In genomic region chr7:139666871-139667270, GRCm38 (mm10) we compare ENCODE assay signal across 31 mouse cellular contexts. TPM values are rescaled to one million over a fixed set of nuclear protein-coding genes. Genes with fewer than 3 reads are reported as not detected.
DNase-seq lines count a peak whose midpoint lies in the region; TF ChIP-seq lines count a peak whose summit lies in the region.
"Had no signal": no experiment of that assay in that cellular context is flagged by ENCODE, and none has a peak within 500 bp of the region (broad histone marks: within the 10 kb centered on the region; RNA-seq: fewer than 3 reads in every experiment).

No protein-coding gene starts in this region.

- DNase-seq in layer of hippocampus, adult 11-12 months (ENCODE audit: low spot score) = peak; percentile 26
- DNase-seq in layer of hippocampus, postnatal 10 days (ENCODE audit: low spot score in 2 of 2) = no peak
- peak; percentile 58 for DNase-seq in brain, adult 2 months (ENCODE audit: low read depth, low spot score)
- peak; percentile 76 for DNase-seq in brain, embryonic 14.5 days (ENCODE audit: low read depth)
- DNase-seq in layer of hippocampus, adult 9-11 months = peak; percentile 27
- DNase-seq in embryonic facial prominence, embryonic 10.5 days (ENCODE audit: low spot score) = no peak
- DNase-seq: adrenal gland, postnatal 36 days; B cell, adult 2 months; cerebellum, adult 11 months; cerebellum, adult 9-11 months; gastrocnemius, adult 2 months; heart, adult 2 months; heart, postnatal 4 days; kidney, adult 11 months; kidney, postnatal 14 days; retina, postnatal 1 day; right cerebral cortex, postnatal 14 days had no signal

- no peak overlapping the region for H3K4me3 ChIP-seq in embryonic facial prominence, embryonic 10.5 days
- H3K4me3 ChIP-seq: erythroblast, embryonic 14.5 days; gastrocnemius, adult 2 months; heart, adult 2 months; heart, embryonic 12.5 days; limb, embryonic 13.5 days; lung, embryonic 15.5 days; midbrain, embryonic 10.5 days; midbrain, embryonic 15.5 days; neural tube, embryonic 15.5 days had no signal

- WGBS in embryonic facial prominence, embryonic 10.5 days = 86% methylated on average over 8 of the region's 8 CpGs

- H3K4me1 ChIP-seq in embryonic facial prominence, embryonic 10.5 days = no peaks in the 10 kb centered on the region
- H3K4me1 ChIP-seq: heart, embryonic 12.5 days; limb, embryonic 13.5 days; lung, embryonic 15.5 days; midbrain, embryonic 10.5 days; midbrain, embryonic 15.5 days; neural tube, embryonic 15.5 days had no signal

- no peak for TF ChIP-seq POLR2A in brain, embryonic 14.5 days (IDR thresholded peaks at IDR 0.05; ENCODE audit: borderline replicate concordance, extremely low read depth, insufficient read depth, insufficient read length, poor library complexity, severe bottlenecking)

- H3K36me3 ChIP-seq in embryonic facial prominence, embryonic 10.5 days (replicated peaks) = no peaks in the 10 kb centered on the region
- H3K36me3 ChIP-seq: heart, embryonic 12.5 days; limb, embryonic 13.5 days; lung, embryonic 15.5 days; midbrain, embryonic 10.5 days; midbrain, embryonic 15.5 days; neural tube, embryonic 15.5 days had no signal

- H3K27me3 ChIP-seq in embryonic facial prominence, embryonic 10.5 days (replicated peaks; ENCODE audit: low read depth, poor library complexity, severe bottlenecking) = no peaks in the 10 kb centered on the region
- H3K27me3 ChIP-seq: lung, embryonic 15.5 days; midbrain, embryonic 15.5 days; neural tube, embryonic 15.5 days had no signal

- no peak for TF ChIP-seq CTCF in brain, embryonic 14.5 days (IDR thresholded peaks at IDR 0.05; ENCODE audit: borderline replicate concordance, extremely low read depth, insufficient read depth, insufficient read length)

- no peak overlapping the region for H3K27ac ChIP-seq in embryonic facial prominence, embryonic 10.5 days (replicated peaks)
- H3K27ac ChIP-seq: gastrocnemius, adult 2 months; heart, adult 2 months; hindbrain, embryonic 14.5 days; limb, embryonic 13.5 days; lung, embryonic 15.5 days; midbrain, embryonic 10.5 days; midbrain, embryonic 15.5 days; neural tube, embryonic 15.5 days had no signal

- H3K9me3 ChIP-seq in embryonic facial prominence, embryonic 10.5 days = no peaks in the 10 kb centered on the region
- H3K9me3 ChIP-seq: heart, embryonic 12.5 days; limb, embryonic 13.5 days; lung, embryonic 15.5 days; midbrain, embryonic 10.5 days; midbrain, embryonic 15.5 days; neural tube, embryonic 15.5 days had no signal

RNA-seq across cellular contexts. Expression of gene Cfap46, which starts 16.7 kb away (rescaled TPM):
- 1 to 10 TPM; 3.4 to 3.9 TPM for total RNA-seq in layer of hippocampus, postnatal 10 days (2021)
- 3.4 and 4.6 TPM in 2 replicates for polyA plus RNA-seq in brain, embryonic 14.5 days (2012; rRNA removed)
- polyA plus RNA-seq in embryonic facial prominence, embryonic 10.5 days (2016; fragmentation: Nextera tagmentation; extraction: Ambion mirVana) = 0.20 and 0.51 TPM in 2 replicates
- total RNA-seq: common myeloid progenitor, adult 5-6 weeks; heart, postnatal 4 days; megakaryocyte progenitor cell, adult 5-6 weeks had no signal
- polyA plus RNA-seq: erythroblast, embryonic 14.5 days; heart, postnatal 0 days; liver, embryonic 11.5 days; liver, embryonic 16.5 days; small intestine, adult 2 months had no signal

Comparison
In these comparisons a context has a peak if more than half of its experiments do, and no peak if none do; other contexts are left out.
1. DNase-seq: peak in layer of hippocampus, adult 11-12 months (single experiment), brain, adult 2 months (single experiment), brain, embryonic 14.5 days (single experiment) and layer of hippocampus, adult 9-11 months (single experiment); none in layer of hippocampus, postnatal 10 days (0 of 2) and embryonic facial prominence, embryonic 10.5 days (single experiment).